Mouse (Mus musculus) lung, embryonic 14.5 days (tissue): ENCODE data around the gene Aamdc. TPM values are rescaled to one million over a fixed set of nuclear protein-coding genes. Genes with fewer than 3 reads are reported as not detected.

Experiments used
- ATAC-seq: fragments of 200-750 bp; cut with Nextera tagmentation; 2 replicates; pipeline ENCODE4 v1.8.0; 2017; ENCODE audit warnings: mild to moderate bottlenecking, moderate TSS enrichment, moderate library complexity; ENCODE audit not compliant: insufficient read depth
- DNase-seq: peaks from one replicate; pipeline ENCODE4 v3.0.0-alpha.2; 2015
- H3K27ac ChIP-seq: fragments of 300-500 bp; sonication (generic); 2 replicates; pipeline ENCODE4 v1.5.1; 2014; ENCODE audit warnings: low read depth, mild to moderate bottlenecking, moderate library complexity
- H3K27me3 ChIP-seq: fragments of 300-500 bp; sonication (generic); 2 replicates; pipeline ENCODE4 v1.6.1; 2014; ENCODE audit warnings: low read length, control low read depth; ENCODE audit not compliant: insufficient read depth
- H3K36me3 ChIP-seq: fragments of 300-500 bp; sonication (generic); 2 replicates; pipeline ENCODE4 v1.6.1; 2014; ENCODE audit warnings: control low read depth; ENCODE audit not compliant: insufficient read depth
- H3K4me1 ChIP-seq: fragments of 300-500 bp; sonication (generic); 2 replicates; pipeline ENCODE4 v1.6.1; 2014; ENCODE audit warnings: antibody characterized with exemption, control low read depth; ENCODE audit not compliant: insufficient read depth
- H3K4me2 ChIP-seq: fragments of 300-500 bp; sonication (generic); 2 replicates; pipeline ENCODE4 v1.6.1; 2014; ENCODE audit warnings: mild to moderate bottlenecking
- H3K4me3 ChIP-seq: fragments of 300-500 bp; sonication (generic); 2 replicates; pipeline ENCODE4 v1.5.1; 2014; ENCODE audit warnings: low read depth, low read length
- H3K9ac ChIP-seq: fragments of 300-500 bp; sonication (generic); 2 replicates; pipeline ENCODE4 v1.6.1; 2014
- H3K9me3 ChIP-seq: fragments of 300-500 bp; sonication (generic); 2 replicates; pipeline ENCODE4 v1.6.1; 2016; ENCODE audit warnings: low read depth, low read length, control low read depth
- CTCF ChIP-seq: IDR thresholded peaks from 2 replicates; pipeline ENCODE4 v1.5.1; 2016; ENCODE audit warnings: antibody characterized with exemption, low read depth
- WGBS: fragments of 180-500 bp; shearing (Covaris S2); extraction: QIAGEN DNeasy Blood & Tissue Kit; methylation state at CpG from one replicate; pipeline ENCODE4 v1.1.7; 2014; 5-methylcytosine and 5-hydroxymethylcytosine counted together
- polyA plus RNA-seq: library from polyadenylated mRNA; unstranded; fragments of >200 nt; fragmentation: Nextera tagmentation; extraction: Ambion mirVana; gene quantifications from 2 replicates; pipeline ENCODE4 v1.2.1, GENCODE M21; 2014

Aamdc gene
- 47.2 and 47.9 TPM in 2 replicates for polyA plus RNA-seq

DNA sequence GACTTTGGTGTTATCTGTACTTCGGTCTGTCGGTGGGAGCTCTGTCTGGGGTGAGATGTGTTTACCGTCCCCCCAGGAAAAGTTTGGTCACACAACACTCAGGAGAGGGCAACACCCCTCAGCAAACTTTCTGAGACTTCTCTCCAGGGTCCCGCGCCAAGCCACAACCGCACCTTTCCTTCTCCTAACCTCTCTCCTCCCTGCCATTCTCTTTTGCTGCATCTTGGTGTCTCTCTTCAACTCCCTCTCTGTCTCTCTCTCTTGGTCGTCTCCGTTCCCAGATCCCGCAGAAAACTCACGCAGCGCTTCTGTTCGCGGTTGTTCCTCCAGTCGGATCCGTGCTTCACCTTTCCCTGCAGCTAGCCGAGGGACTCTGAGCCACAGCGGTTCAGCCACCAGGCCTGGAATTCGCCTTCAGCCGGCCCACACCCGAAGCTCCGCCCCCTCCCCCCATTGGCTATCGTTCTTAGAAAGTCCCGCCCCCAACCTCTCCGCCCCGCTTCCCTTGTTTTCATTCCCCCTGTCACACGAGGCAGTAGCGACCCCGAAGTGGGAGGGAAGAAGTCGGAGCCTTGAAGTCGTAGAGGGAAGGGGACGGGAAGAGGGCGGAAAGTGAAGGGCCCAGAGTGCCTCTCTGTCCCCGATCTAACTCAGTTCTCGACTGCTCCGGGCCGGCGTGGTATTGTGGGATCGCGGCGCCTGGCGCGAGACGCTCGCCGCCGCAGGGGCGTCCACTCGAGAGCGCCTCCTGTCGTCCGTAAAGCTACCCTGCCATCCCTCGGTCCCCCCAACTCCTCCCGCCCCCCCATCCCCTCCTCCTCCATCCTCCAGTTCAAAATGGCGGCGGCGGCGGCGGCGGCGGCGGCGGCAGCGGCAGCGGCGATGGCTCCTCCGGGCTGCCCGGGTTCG is at the start of gene Aamdc, which contains the start of gene Rsf1:
Aamdc (minus strand) TSS at position 431 of the 909 bp plus-strand sequence.
Rsf1 (plus strand) TSS at position 823 of the 909 bp plus-strand sequence.
- DNase-seq (peak; percentile 96), ATAC-seq (peak; percentile 97)
- WGBS = under 1% methylated on average over 66 of the region's 68 CpGs
- peaks cover 5% of the 10 kb centered on the region; the same call in 1 of the 2 replicates for H3K4me1 ChIP-seq
- TF ChIP-seq CTCF = peak; percentile 77
- H3K36me3 ChIP-seq = no peaks in the 10 kb centered on the region
- peak within 1 kb of the TSS; percentile 100 for H3K9ac ChIP-seq
- H3K27ac ChIP-seq = peak within 1 kb of the TSS; percentile 99
- H3K27me3 ChIP-seq = no peaks in the 10 kb centered on the region
- H3K4me2 ChIP-seq = peak within 1 kb of the TSS; percentile 81
- H3K9me3 ChIP-seq = no peaks in the 10 kb centered on the region
- peak within 1 kb of the TSS; percentile 99 for H3K4me3 ChIP-seq

GRCm38 (mm10) chr7:97623402-97623801 is 44.1 kb upstream of the Aamdc start:
- Histone ChIP-seq H3K4me1 (no peaks in the 10 kb centered on the region), H3K36me3 (peaks cover 5% of the 10 kb centered on the region; the same call in 1 of the 2 replicates), H3K9ac (no peak overlapping the region), H3K27ac (no peak overlapping the region), H3K4me3 (no peak overlapping the region), H3K27me3 (no peaks in the 10 kb centered on the region), H3K4me2 (no peak overlapping the region), H3K9me3 (no peaks in the 10 kb centered on the region)
- TF ChIP-seq CTCF = no peak
- DNase-seq = no peak
- no peak for ATAC-seq

GRCm38 (mm10) chr7:97622676-97623075 is 43.4 kb upstream of the Aamdc start:
- no peaks in the 10 kb centered on the region for H3K4me1 ChIP-seq
- no peak overlapping the region for H3K27ac ChIP-seq
- no peaks in the 10 kb centered on the region for H3K27me3 ChIP-seq
- ATAC-seq = no peak
- H3K9ac ChIP-seq = no peak overlapping the region
- DNase-seq = no peak
- WGBS = 85% methylated on average over 1 of the region's 1 CpGs
- H3K9me3 ChIP-seq = no peaks in the 10 kb centered on the region
- H3K4me3 ChIP-seq = no peak overlapping the region
- no peak for TF ChIP-seq CTCF
- H3K4me2 ChIP-seq = no peak overlapping the region
- H3K36me3 ChIP-seq = peaks cover 9% of the 10 kb centered on the region; the same call in 1 of the 2 replicates

GRCm38 (mm10) chr7:97621346-97621745 is 42.0 kb upstream of the Aamdc start:
- H3K4me2 ChIP-seq = no peak overlapping the region
- H3K36me3 ChIP-seq = peaks cover 13% of the 10 kb centered on the region; the same call in 1 of the 2 replicates
- H3K27me3 ChIP-seq = no peaks in the 10 kb centered on the region
- TF ChIP-seq CTCF = no peak
- no peak overlapping the region for H3K4me3 ChIP-seq
- 83% methylated on average over 5 of the region's 5 CpGs for WGBS
- no peak overlapping the region for H3K27ac ChIP-seq
- no peaks in the 10 kb centered on the region for H3K9me3 ChIP-seq
- no peak overlapping the region for H3K9ac ChIP-seq
- H3K4me1 ChIP-seq = no peaks in the 10 kb centered on the region
- no peak for DNase-seq
- no peak for ATAC-seq

DNA sequence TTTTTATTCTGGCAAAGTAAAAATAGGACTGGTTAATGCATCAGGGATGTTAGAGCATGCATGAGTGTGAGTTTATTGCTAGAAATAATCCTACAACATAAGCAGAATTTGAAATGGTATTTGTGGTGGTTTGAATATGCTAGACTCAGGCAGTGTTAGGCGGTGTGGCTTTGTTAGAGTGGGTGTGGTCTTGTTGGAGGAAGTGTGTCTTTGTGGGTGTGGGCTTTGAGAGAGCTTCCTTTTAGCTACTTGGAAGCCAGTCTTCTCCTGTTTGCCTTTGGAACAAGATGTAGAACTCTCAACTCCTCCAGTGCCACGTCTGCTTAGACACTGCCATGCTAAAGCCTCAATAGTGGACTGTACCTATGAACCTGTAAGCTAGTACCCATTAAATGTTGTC is 19.3 kb upstream of the Aamdc start:
- H3K9ac ChIP-seq = no peak overlapping the region
- no peak overlapping the region for H3K4me3 ChIP-seq
- no peaks in the 10 kb centered on the region for H3K27me3 ChIP-seq
- TF ChIP-seq CTCF = no peak
- no peak overlapping the region for H3K27ac ChIP-seq
- no peaks in the 10 kb centered on the region for H3K9me3 ChIP-seq
- no peak for ATAC-seq
- no peak overlapping the region for H3K4me2 ChIP-seq
- no peaks in the 10 kb centered on the region for H3K4me1 ChIP-seq
- DNase-seq = no peak
- H3K36me3 ChIP-seq = no peaks in the 10 kb centered on the region
- 88% methylated on average over 2 of the region's 2 CpGs for WGBS

DNA sequence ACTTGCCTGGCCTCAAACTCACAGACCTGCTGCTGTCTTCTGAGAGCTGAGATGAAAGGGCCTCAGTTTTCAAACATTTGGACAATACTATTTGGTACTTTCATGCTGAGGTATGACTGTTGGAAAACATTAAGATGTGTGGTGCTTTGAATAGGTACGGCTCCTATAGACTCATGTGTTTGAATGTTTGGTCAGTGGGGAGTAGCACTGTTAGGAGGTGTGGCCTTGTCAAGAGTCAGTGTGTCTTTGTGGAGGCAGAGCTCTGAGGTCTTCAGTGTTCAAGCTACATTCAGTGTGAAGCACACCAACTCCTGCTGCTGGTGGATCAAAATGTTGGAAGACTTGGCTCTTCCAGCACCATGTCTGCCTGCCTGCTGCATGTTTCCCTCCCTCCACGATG is 14.2 kb upstream of the Aamdc start:
- H3K4me2 ChIP-seq = no peak overlapping the region
- no peaks in the 10 kb centered on the region for H3K9me3 ChIP-seq
- H3K4me1 ChIP-seq = peaks cover 2% of the 10 kb centered on the region; the same call in 1 of the 2 replicates
- H3K27me3 ChIP-seq = no peaks in the 10 kb centered on the region
- DNase-seq = no peak
- H3K27ac ChIP-seq = no peak overlapping the region
- TF ChIP-seq CTCF = no peak
- 73% methylated on average over 2 of the region's 2 CpGs for WGBS
- H3K4me3 ChIP-seq = no peak overlapping the region
- no peaks in the 10 kb centered on the region; the same call in 1 of the 2 replicates for H3K36me3 ChIP-seq
- no peak for ATAC-seq
- no peak overlapping the region for H3K9ac ChIP-seq

DNA sequence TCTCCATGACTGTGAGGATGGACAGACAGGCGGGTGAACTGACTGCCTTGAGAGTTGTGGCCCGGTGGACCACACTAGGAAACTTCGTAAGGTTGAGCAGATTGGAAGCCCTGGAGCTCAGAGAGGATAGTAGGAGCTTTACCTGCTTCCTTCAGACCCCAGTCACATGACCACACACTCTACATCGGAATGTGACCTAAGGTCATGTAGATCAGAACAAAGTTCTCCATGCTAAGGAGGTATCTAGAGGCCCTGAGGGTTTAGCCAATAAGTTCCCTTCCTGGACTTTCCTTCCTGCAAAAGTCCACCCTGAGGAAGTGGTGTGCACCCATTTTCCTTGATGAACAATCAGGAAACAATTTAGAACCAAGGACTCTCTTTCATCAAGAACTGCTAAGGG is 13.1 kb upstream of the Aamdc start:
- WGBS = 94% methylated on average over 4 of the region's 4 CpGs
- H3K27me3 ChIP-seq = no peaks in the 10 kb centered on the region

More for the DNA sequence above, 13.1 kb upstream of the Aamdc start:
- Histone ChIP-seq H3K9me3 (no peaks in the 10 kb centered on the region), H3K9ac (no peak overlapping the region), H3K36me3 (no peaks in the 10 kb centered on the region; the same call in 1 of the 2 replicates), H3K4me1 (peaks cover 2% of the 10 kb centered on the region; the same call in 1 of the 2 replicates), H3K4me3 (no peak overlapping the region), H3K27ac (no peak overlapping the region), H3K4me2 (no peak overlapping the region)
- no peak for TF ChIP-seq CTCF
- DNase-seq (no peak), ATAC-seq (no peak)
